Mouse (Mus musculus) Patski (cell line): ENCODE results near the gene Mical2. TPM values are rescaled to one million over a fixed set of nuclear protein-coding genes. Genes with fewer than 3 reads are reported as not detected.

ENCODE experiments used
- ATAC-seq: fragments of 100-300 bp; one replicate; pipeline ENCODE4 v1.8.0; 2021
- CTCF ChIA-PET: fragments of 350-600 bp; sonication (Branson Sonifier 250); formaldehyde crosslinking; loops from one replicate; lab custom pipeline; 2022; ENCODE audit warnings: inconsistent platforms; lab: Charles Lee
- POLR2A ChIA-PET: fragments of 350-600 bp; sonication (Branson Sonifier 250); formaldehyde crosslinking; loops from one replicate; lab custom pipeline; 2022; ENCODE audit warnings: antibody characterized with exemption, inconsistent platforms; lab: Charles Lee
- DNase-seq: peaks from one replicate; pipeline ENCODE4 v3.0.0-alpha.2; 2011; ENCODE audit warnings: low read depth, low spot score
- H3K27me3 ChIP-seq: fragments of 371-371 bp; one replicate; pipeline ENCODE4 v1.5.1; 2021
- CTCF ChIP-seq: fragments of 100-300 bp; IDR thresholded peaks from one replicate; pipeline ENCODE4 v1.5.1; 2021
- in situ Hi-C: fragments of 300-500 bp; cut with MboI; formaldehyde crosslinking; loops from 3 replicates; pipeline ENCODE4 v1.11.1; 2018; ENCODE audit warnings: low pct_unique_long_range_greater_than_20kb, mixed read lengths
- polyA plus RNA-seq: library from polyadenylated mRNA; unstranded; gene quantifications from one replicate; pipeline ENCODE4 v1.2.3, GENCODE M21; 2021

Gene Mical2
- polyA plus RNA-seq, 1 experiment from 2014 or later, result 50.7 TPM

- DNase-seq, result peak; percentile 82
- in situ Hi-C loops, result loop anchor here (5.0 kb wide), 1 partner anchor 97 kb away; no protein-coding TSS in a partner anchor
- H3K27me3 ChIP-seq, result no peaks in the 10 kb centered on the region
- peak; percentile 70 for ATAC-seq
- ChIA-PET POLR2A (interaction anchor here (1.3 to 2.5 kb wide), 5 partner anchors 10 to 75 kb away, joined by 3 to 8 read pairs (median 4); partner anchors contain the start of gene Mical2), CTCF (interaction anchor here (1.3 to 1.4 kb wide), 2 partner anchors 72 to 87 kb away, joined by 3 to 5 read pairs; no protein-coding TSS in a partner anchor)
- no peak for TF ChIP-seq CTCF
Observed at GRCm38 (mm10) chr7:112299521-112300096, 74.0 kb downstream of the Mical2 start.

- no peak for TF ChIP-seq CTCF
- DNase-seq (no peak), ATAC-seq (no peak)
- ChIA-PET CTCF (interaction anchor here (1.0 to 1.3 kb wide), 2 partner anchors 87 to 93 kb away, joined by 3 to 5 read pairs; no protein-coding TSS in a partner anchor), POLR2A (interaction anchor here (0.6 to 1.9 kb wide), 5 partner anchors 19 to 74 kb away, joined by 3 to 5 read pairs (median 4); no protein-coding TSS in a partner anchor)
- in situ Hi-C loops, result loop anchor here (5.0 kb wide), 1 partner anchor 98 kb away; no protein-coding TSS in a partner anchor
- H3K27me3 ChIP-seq, result no peaks in the 10 kb centered on the region
Observed at GRCm38 (mm10) chr7:112300141-112300540, 74.5 kb downstream of the Mical2 start.

DNA sequence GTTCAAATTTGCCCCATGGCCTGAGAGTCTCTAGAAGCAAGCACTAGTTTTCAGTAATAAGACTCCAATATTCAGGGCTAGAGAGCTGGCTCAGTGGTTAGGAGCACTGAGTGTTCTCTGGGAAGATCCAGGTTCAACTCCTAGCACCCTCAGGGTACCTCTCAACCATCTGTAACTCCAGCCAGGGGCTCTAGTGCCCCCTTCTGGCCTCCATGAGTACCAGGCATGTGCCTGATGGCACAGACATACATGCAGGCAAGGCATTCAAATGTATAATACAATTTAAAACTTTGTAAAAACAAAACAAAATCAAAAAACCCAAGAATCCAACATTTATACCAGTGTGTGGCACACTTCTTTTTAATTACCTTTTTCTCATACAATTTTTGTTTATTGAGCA is 75.4 kb downstream of the Mical2 start:
- no peaks in the 10 kb centered on the region for H3K27me3 ChIP-seq
- TF ChIP-seq CTCF, result no peak
- in situ Hi-C loops, result loop anchor here (5.0 kb wide), 1 partner anchor 99 kb away; no protein-coding TSS in a partner anchor
- no peak for ATAC-seq
- ChIA-PET POLR2A (interaction anchor here (0.6 to 1.3 kb wide), 3 partner anchors 20 to 75 kb away, joined by 3 to 4 read pairs (median 3); no protein-coding TSS in a partner anchor), CTCF (interaction anchor here (1.0 kb wide), 1 partner anchor 94 kb away, joined by 3 read pairs; no protein-coding TSS in a partner anchor)
- no peak for DNase-seq

DNA sequence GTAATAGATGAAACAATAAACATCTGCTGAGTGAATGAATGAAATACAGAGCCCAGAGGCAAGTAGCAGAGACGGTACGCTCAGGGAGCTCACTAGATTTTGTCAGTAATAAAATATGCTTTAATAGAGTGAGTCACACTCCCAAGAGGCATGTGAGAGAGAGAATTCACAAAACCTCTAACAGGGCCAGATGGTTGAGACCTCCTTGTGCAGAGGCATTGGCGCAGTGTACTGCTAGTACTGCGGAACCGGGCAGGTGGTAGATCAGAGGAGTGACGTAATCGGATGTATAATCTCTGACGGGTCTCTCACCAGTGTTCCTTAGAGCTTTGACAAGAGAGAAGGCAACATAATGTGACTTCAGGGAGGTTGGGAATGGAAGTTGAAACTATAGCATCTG is 78.7 kb downstream of the Mical2 start:
- no peak for TF ChIP-seq CTCF
- ATAC-seq (peak; percentile 24), DNase-seq (no peak)
- POLR2A ChIA-PET, result interaction anchor here (0.7 kb wide), 1 partner anchor 617 kb away, joined by 3 read pairs; no protein-coding TSS in a partner anchor
- H3K27me3 ChIP-seq, result no peaks in the 10 kb centered on the region
- CTCF ChIA-PET, result interaction anchor here (0.7 to 1.3 kb wide), 2 partner anchors 13 to 92 kb away, joined by 3 read pairs; no protein-coding TSS in a partner anchor
- in situ Hi-C loops, result loop anchor here (5.0 kb wide), 1 partner anchor 102 kb away; no protein-coding TSS in a partner anchor

- in situ Hi-C loops, result no loop called here
- no peak for TF ChIP-seq CTCF
- ChIA-PET CTCF (no interaction called here), POLR2A (no interaction called here)
- H3K27me3 ChIP-seq, result no peaks in the 10 kb centered on the region
- DNase-seq (no peak), ATAC-seq (no peak)
Observed at GRCm38 (mm10) chr7:112309289-112310016, 83.8 kb downstream of the Mical2 start.

GRCm38 (mm10) chr7:112310017-112310360 is 84.3 kb downstream of the Mical2 start:
- TF ChIP-seq CTCF, result no peak
- in situ Hi-C loops, result no loop called here
- no peaks in the 10 kb centered on the region for H3K27me3 ChIP-seq
- DNase-seq, result no peak
- ATAC-seq, result no peak
- ChIA-PET CTCF (no interaction called here), POLR2A (no interaction called here)

GRCm38 (mm10) chr7:112313211-112313610 is 87.6 kb downstream of the Mical2 start:
- DNase-seq, result no peak
- H3K27me3 ChIP-seq, result no peaks in the 10 kb centered on the region
- no peak for TF ChIP-seq CTCF
- CTCF ChIA-PET, result interaction anchor here (0.9 kb wide), 1 partner anchor 11 kb away, joined by 3 read pairs; no protein-coding TSS in a partner anchor
- in situ Hi-C loops, result no loop called here
- ATAC-seq, result no peak
- POLR2A ChIA-PET, result no interaction called here

DNA sequence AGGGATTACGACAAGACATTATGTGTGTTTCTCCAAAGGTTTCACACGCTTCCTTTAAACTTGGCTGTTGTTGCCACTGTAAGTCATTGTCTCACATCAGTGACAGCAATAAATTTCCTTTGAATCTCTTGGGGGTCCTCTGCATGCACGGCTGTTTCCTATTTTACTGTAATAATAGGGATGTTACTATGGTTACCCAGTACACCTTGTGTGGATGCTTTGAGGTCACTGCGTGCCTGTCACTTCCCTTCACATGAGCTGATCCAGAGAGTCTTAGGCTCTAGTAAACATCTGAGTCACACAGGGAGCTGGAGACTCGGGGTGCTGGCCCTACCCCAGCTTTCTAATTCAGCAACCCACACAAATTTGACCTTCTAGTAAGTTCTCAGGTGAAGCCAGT is 88.0 kb downstream of the Mical2 start:
- no peaks in the 10 kb centered on the region for H3K27me3 ChIP-seq
- ATAC-seq (no peak), DNase-seq (no peak)
- no peak for TF ChIP-seq CTCF
- in situ Hi-C loops, result no loop called here
- CTCF ChIA-PET, result interaction anchor here (1.0 kb wide), 1 partner anchor 55 kb away, joined by 3 read pairs; no protein-coding TSS in a partner anchor
- POLR2A ChIA-PET, result interaction anchor here (0.6 to 1.4 kb wide), 2 partner anchors 111 to 1299 kb away, joined by 3 to 4 read pairs; no protein-coding TSS in a partner anchor

DNA sequence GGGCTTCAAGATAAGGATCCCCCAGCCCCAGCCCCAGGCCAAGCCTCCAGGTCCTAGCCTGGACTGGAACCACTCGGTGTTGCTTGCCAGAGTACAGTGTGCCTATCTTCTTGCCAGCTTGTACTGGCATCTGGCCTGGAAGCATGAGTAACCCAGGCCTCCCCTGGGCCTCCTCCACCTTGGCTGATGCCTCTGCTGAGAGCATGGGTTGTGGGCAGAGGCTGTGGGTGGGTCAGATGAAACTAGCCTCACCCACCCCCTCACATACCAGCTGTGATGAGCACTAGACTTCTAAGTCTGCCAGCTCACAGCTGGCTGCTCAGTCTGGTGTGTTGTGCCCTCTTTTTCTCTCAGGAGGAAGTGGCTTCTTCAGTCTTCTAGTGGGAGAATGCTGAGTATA is 90.6 kb downstream of the Mical2 start:
- peak; percentile 90 for ATAC-seq
- in situ Hi-C loops, result no loop called here
- ChIA-PET POLR2A (interaction anchor here (0.9 to 1.1 kb wide), 2 partner anchors 27 to 1233 kb away, joined by 3 read pairs; no protein-coding TSS in a partner anchor), CTCF (interaction anchor here (0.8 to 1.2 kb wide), 3 partner anchors 9 to 52 kb away, joined by 3 to 4 read pairs (median 3); no protein-coding TSS in a partner anchor)
- TF ChIP-seq CTCF, result no peak
- H3K27me3 ChIP-seq, result no peaks in the 10 kb centered on the region
- DNase-seq, result no peak

DNA sequence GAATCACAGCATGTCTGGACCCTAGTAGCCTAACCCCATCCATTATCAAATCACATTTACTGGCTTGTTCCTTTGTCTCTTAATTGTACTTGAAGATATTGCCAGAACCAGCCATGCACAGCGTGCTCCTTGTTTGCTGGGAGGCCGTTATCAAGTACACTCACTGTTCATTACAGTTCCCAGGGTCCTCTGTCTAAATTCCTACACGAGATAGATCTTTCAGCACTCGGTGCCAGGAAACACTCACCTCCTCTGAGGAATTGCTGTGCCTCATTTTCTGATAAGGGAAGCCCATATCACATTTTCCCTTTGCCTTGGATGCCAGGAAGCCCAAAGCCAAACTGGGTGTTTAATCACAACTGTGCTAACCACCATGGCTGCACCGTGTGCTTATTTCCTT is 91.8 kb downstream of the Mical2 start:
- POLR2A ChIA-PET, result no interaction called here

More for the DNA sequence above, 91.8 kb downstream of the Mical2 start:
- DNase-seq (no peak), ATAC-seq (no peak)
- TF ChIP-seq CTCF, result no peak
- H3K27me3 ChIP-seq, result no peaks in the 10 kb centered on the region
- CTCF ChIA-PET, result no interaction called here
- in situ Hi-C loops, result no loop called here
